10 mouse cellular contexts compared by ENCODE assay signal in genomic region chr1:88465722-88466121, GRCm38 (mm10). TPM values are rescaled to one million over a fixed set of nuclear protein-coding genes. Genes with fewer than 3 reads are reported as not detected.
DNase-seq lines count a peak whose midpoint lies in the region; ATAC-seq and TF ChIP-seq lines count a peak whose summit lies in the region.
"Had no signal": no experiment of that assay in that cellular context is flagged by ENCODE, and none has a peak within 500 bp of the region (broad histone marks: within the 10 kb centered on the region; RNA-seq: fewer than 3 reads in every experiment).

No protein-coding gene starts in this region.

- H3K27ac ChIP-seq in gastrocnemius, adult 2 months = no peak overlapping the region
- H3K27ac ChIP-seq: midbrain, embryonic 12.5 days had no signal

- DNase-seq in gastrocnemius, adult 2 months = no peak
- no peak for DNase-seq in gastrocnemius, postnatal 25 days
- peak; percentile 38 to 47 for DNase-seq in right cerebral cortex, postnatal 10 days (ENCODE audit: low spot score in 2 of 2)
- no peak for DNase-seq in right cerebral cortex, postnatal 4 days
- DNase-seq in thymus, postnatal 14 days = peak; percentile 41
- DNase-seq in ovary, postnatal 36 days (ENCODE audit: low spot score) = no peak
- DNase-seq in gastrocnemius, postnatal 4 days (ENCODE audit: low spot score in 2 of 2) = no peak
- DNase-seq: gastrocnemius, postnatal 10 days had no signal

- peak; percentile 28 for ATAC-seq in inflammation-experienced regulatory T-cells, adult 6 months

- intact Hi-C loops in gastrocnemius, adult 2 months (cut with DNase I) = no loop called here

- no peak overlapping the region for H3K4me3 ChIP-seq in gastrocnemius, adult 2 months
- H3K4me3 ChIP-seq: midbrain, embryonic 12.5 days had no signal

- TF ChIP-seq CTCF in gastrocnemius, adult 2 months (IDR thresholded peaks at IDR 0.05) = peak; percentile 34

RNA-seq across cellular contexts. Expression of gene Glrp1, which starts 44.1 kb away (rescaled TPM):
- not detected for total RNA-seq in gastrocnemius, adult 2 months (2021)
- total RNA-seq in gastrocnemius, postnatal 25 days (2021) = not detected
- polyA plus RNA-seq in inflammation-experienced regulatory T-cells, adult 6 months (2017; shearing (Covaris generic)) = not detected
- total RNA-seq in gastrocnemius, postnatal 4 days (2021) = not detected
- total RNA-seq: gastrocnemius, postnatal 10 days had no signal
- polyA plus RNA-seq: midbrain, embryonic 12.5 days had no signal

RNA-seq across cellular contexts. Expression of gene Spp2, which starts 59.0 kb away (rescaled TPM):
- total RNA-seq in gastrocnemius, adult 2 months (2021) = not detected
- total RNA-seq in gastrocnemius, postnatal 25 days (2021) = not detected
- not detected for polyA plus RNA-seq in inflammation-experienced regulatory T-cells, adult 6 months (2017; shearing (Covaris generic))
- total RNA-seq in gastrocnemius, postnatal 4 days (2021) = under 1 TPM in 1 of 2 experiments, not detected in 1; 0.86 TPM
- polyA plus RNA-seq: midbrain, embryonic 12.5 days had no signal

Comparison
In these comparisons a context has a peak if more than half of its experiments do, and no peak if none do; other contexts are left out.
1. DNase-seq: peak in right cerebral cortex, postnatal 10 days (2 of 2) and thymus, postnatal 14 days (single experiment); none in gastrocnemius, adult 2 months (single experiment), gastrocnemius, postnatal 25 days (single experiment), right cerebral cortex, postnatal 4 days (single experiment), ovary, postnatal 36 days (single experiment) and gastrocnemius, postnatal 4 days (0 of 2).